Mouse (Mus musculus) lung, adult 2 months (tissue): Measurements from ENCODE around the gene Gsdme.

ENCODE experiments used
- CTCF ChIP-seq: fragments of 200-500 bp; IDR thresholded peaks from 2 replicates; pipeline ENCODE4 v1.5.1; 2011; ENCODE audit warnings: mild to moderate bottlenecking, low read length, control low read depth; ENCODE audit not compliant: insufficient read depth
- POLR2A ChIP-seq: fragments of 200-500 bp; IDR thresholded peaks from 2 replicates; pipeline ENCODE4 v1.6.1; 2011; ENCODE audit warnings: low read depth, mild to moderate bottlenecking, control low read depth, low read length, borderline replicate concordance; ENCODE audit errors: extremely low read depth

DNA sequence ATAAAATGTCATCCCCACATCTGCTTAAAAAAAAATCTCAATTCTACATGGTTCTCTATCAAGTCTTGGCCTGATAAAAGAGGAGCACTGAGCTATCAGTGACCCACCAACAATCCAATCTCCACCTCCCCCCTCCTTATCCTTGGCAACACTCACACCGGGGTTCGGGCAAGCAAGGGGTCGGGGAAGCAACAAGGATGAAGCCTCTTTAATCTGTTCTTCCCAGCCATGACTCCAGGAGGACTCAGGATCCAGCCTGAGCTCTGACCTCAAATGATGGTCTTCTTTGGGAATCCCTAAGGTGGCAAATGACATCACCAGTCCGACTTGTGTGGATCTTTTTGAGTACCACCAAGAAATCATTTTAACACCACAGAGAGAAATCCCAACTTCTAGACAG, 15.9 kb downstream of the Gsdme start:
- TF ChIP-seq CTCF (no peak), POLR2A (no peak)
